Mouse (Mus musculus): ENCODE results near the gene Rasa1.

- TF ChIP-seq POLR2A (IDR thresholded peaks at IDR 0.05; ENCODE audit: insufficient read depth, low read length) = no peak
- no peak for TF ChIP-seq CTCF (IDR thresholded peaks at IDR 0.05; ENCODE audit: low read depth, low read length)
- TF ChIP-seq EP300 (IDR thresholded peaks at IDR 0.05; ENCODE audit: insufficient read depth, low read depth, low read length) = no peak
Measured at GRCm38 (mm10) chr13:85290651-85291050, 1.7 kb upstream of the Rasa1 start.
